8 mouse cellular contexts compared by ENCODE assay signal in the genomic region with DNA sequence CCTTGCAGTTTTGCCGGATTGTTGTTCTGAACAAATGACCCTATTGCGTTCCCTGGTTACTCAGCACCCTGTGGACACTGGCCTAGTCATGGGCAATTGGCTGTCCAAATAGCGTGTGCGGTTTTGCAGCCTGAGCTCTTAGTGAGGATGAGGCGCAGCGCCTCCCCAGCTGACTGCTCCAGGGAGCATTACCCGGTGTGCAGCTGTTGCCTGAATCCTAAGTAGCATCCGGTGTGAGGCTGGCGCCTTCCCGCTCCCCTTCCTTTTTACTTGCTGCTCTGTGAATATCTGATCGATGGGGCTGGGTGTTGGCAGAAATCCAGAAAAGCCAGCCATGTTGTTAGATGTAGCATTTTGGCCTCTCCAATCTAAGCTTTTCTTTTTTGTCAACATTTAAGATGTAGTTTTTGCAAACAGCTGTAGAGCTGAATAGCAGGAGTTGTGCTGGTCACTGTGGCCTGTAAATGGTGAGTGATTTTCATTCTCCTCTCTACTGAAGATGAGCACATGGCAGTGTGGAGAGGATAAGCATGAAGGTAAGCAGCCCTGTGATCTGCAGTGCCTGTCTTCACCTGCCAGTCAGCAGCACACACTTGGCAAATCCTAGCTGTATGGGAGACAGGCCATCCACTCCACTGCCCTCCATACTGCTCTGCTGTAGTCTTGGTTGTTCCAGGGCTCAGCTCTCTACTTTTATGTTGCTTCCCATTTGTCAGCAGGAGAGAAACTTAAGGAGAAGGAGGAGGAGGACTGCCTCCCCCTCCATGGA.
A peak's percentile ranks its signal among the peaks of the same experiment; 100 is the strongest.
DNase-seq lines count a peak whose midpoint lies in the region; ATAC-seq lines count a peak whose summit lies in the region.

No protein-coding gene starts in this region.

- peak overlapping the region; percentile 3; the same call in 1 of the 2 replicates for H3K27ac ChIP-seq in intestine, embryonic 14.5 days (ENCODE audit: low read depth)
- H3K27ac ChIP-seq in midbrain, embryonic 10.5 days (replicated peaks) = peak overlapping the region; percentile 61

- H3K9me3 ChIP-seq in intestine, embryonic 14.5 days (ENCODE audit: control insufficient read depth, low read length) = no peaks in the 10 kb centered on the region
- no peaks in the 10 kb centered on the region for H3K9me3 ChIP-seq in midbrain, embryonic 10.5 days (replicated peaks)

- H3K4me1 ChIP-seq in intestine, embryonic 14.5 days (replicated peaks; ENCODE audit: control insufficient read depth, insufficient read depth, low read length) = peaks cover 13% of the 10 kb centered on the region
- peaks cover 36% of the 10 kb centered on the region for H3K4me1 ChIP-seq in midbrain, embryonic 10.5 days

- no peak overlapping the region for H3K4me2 ChIP-seq in intestine, embryonic 14.5 days (ENCODE audit: low read length)

- no peaks in the 10 kb centered on the region for H3K36me3 ChIP-seq in intestine, embryonic 14.5 days (ENCODE audit: control insufficient read depth, insufficient read depth, low read length)
- no peaks in the 10 kb centered on the region for H3K36me3 ChIP-seq in midbrain, embryonic 10.5 days

- no peak overlapping the region for H3K4me3 ChIP-seq in intestine, embryonic 14.5 days (ENCODE audit: low read depth, low read length)
- H3K4me3 ChIP-seq in midbrain, embryonic 10.5 days = no peak overlapping the region

- no peak for DNase-seq in frontal cortex, adult 2 months (ENCODE audit: extremely low spot score in 1 of 2, low spot score in 1 of 2)
- peak; percentile 5 for DNase-seq in 3134 (ENCODE audit: extremely low read depth, insufficient read length, low spot score)
- peak; percentile 30 for DNase-seq in embryo, embryonic 11.5 days (ENCODE audit: low read depth, low spot score)
- DNase-seq in intestine, embryonic 14.5 days (ENCODE audit: low spot score) = peak; percentile 59
- DNase-seq in midbrain, embryonic 10.5 days (ENCODE audit: low spot score) = peak; percentile 39
- no peak for DNase-seq in spleen, adult 18-20 months
- no peak for DNase-seq in lung, postnatal 36 days

- peak; percentile 71 for ATAC-seq in frontal cortex, adult (ENCODE audit: low TSS enrichment)
- no peak; the same call in 1 of the 2 replicates for ATAC-seq in intestine, embryonic 14.5 days (replicated peaks; ENCODE audit: low FRiP score, low TSS enrichment, low read depth)

- 60% methylated on average over 11 of the region's 11 CpGs for WGBS in intestine, embryonic 14.5 days
- WGBS in midbrain, embryonic 10.5 days = 74% methylated on average over 11 of the region's 11 CpGs

- no peak overlapping the region for H3K9ac ChIP-seq in intestine, embryonic 14.5 days (ENCODE audit: low read length)

- no peaks in the 10 kb centered on the region for H3K27me3 ChIP-seq in intestine, embryonic 14.5 days (replicated peaks; ENCODE audit: control insufficient read depth, insufficient read depth, low read length)
- no peaks in the 10 kb centered on the region for H3K27me3 ChIP-seq in midbrain, embryonic 10.5 days (ENCODE audit: low read depth, poor library complexity, severe bottlenecking)

Comparison
In these comparisons a context has a peak if more than half of its experiments do, and no peak if none do; other contexts are left out.
1. DNase-seq: peak in 3134 (single experiment), embryo, embryonic 11.5 days (single experiment), intestine, embryonic 14.5 days (single experiment) and midbrain, embryonic 10.5 days (single experiment); none in frontal cortex, adult 2 months (0 of 2), spleen, adult 18-20 months (0 of 2) and lung, postnatal 36 days (single experiment).